Mouse (Mus musculus) retina, postnatal 1 day (tissue): ENCODE data around the gene Gm9999.

Source experiments
- DNase-seq: peaks from one replicate; pipeline ENCODE4 v3.0.0-alpha.2; 2012

The Gm9999 gene

DNA sequence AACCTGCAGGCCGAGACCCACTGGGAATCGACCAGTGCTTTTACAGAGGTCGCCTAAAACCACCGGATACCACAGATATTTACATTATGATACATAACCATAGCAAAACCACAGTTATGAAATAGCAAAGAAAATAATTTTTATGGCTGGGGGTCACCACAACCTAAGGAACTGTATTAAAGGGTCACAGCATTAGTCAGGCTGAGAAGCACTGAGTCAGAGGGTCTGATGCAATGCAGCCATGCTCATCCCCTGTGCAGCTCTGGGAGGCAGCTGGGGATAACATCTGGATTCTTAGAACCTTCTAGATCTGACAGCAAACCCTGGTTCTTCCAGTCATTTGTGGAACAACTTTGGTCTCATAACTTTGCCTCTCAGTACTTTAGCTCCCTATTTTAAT is 48.0 kb downstream of the Gm9999 start:
- no peak for DNase-seq

DNA sequence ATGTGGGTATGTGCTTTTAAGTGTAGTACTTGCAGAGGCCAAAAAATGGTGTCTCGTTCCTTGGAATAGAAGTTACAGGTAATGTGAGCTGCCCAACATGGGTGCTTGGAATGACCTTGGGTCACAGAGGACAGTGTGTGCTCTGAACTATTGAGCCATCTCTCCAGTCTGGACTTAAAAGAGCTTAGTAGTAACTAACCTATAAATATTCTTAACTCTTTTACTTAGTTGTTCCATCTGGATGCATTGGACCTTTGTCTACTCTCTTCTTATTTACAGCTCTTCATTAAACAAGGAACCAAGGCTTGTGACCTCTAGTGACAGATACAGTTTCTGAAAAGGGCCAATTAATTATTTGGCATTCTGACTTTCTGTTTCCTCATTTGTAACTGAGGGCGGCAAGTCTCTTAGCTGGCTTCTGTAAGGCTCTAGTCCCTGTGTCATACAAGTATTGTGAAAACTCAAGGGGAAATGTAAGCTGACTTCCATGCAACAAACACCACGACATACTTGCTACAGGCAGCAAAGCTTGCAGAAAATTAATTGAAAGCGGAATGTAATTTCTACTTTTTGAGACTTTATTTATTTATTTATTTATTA is 51.5 kb downstream of the Gm9999 start:
- DNase-seq, result no peak

DNA sequence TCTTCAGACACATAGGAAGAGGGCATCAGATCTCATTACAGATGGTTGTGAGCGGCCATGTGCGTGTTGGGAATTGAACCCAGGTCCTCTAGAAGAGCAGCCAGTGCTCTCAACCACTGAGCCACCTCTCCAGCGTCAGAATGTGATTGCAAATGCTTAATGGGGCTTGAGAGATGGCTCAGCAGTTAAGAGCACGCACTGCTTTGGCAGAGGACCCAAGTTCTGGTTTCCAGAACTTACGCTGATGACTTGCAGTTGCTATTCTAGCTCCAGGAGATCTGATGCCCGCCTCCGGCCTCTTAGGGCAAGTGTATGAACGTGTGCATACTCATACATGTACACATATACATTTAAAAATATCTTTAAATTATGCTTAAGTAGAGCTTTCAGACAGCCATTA is 52.0 kb downstream of the Gm9999 start:
- no peak for DNase-seq
